Mouse (Mus musculus) retina, postnatal 7 days (tissue): ENCODE measurements around the gene Kdm6b.
"Not testable (repeated sequence)": the region's sequence is repeated elsewhere in the genome, so short reads cannot be mapped to it uniquely, and the experiment has no call there.

ENCODE experiments used
- DNase-seq: peaks from one replicate; pipeline ENCODE4 v3.0.0-alpha.2; 2012; ENCODE audit warnings: low read depth, low spot score

Gene Kdm6b

GRCm38 (mm10) chr11:69406282-69406681 lies 7.2 kb downstream of the Kdm6b start:
- DNase-seq, result no peak

- no peak for DNase-seq
Measured at GRCm38 (mm10) chr11:69405397-69406200, 7.9 kb downstream of the Kdm6b start.

GRCm38 (mm10) chr11:69404595-69405396 lies 8.7 kb downstream of the Kdm6b start:
- no peak for DNase-seq

GRCm38 (mm10) chr11:69403691-69404594 lies 9.5 kb downstream of the Kdm6b start:
- no peak for DNase-seq

- DNase-seq, result no peak
Measured at GRCm38 (mm10) chr11:69401987-69402386, 11.5 kb downstream of the Kdm6b start.

- DNase-seq, result peak; percentile 91
Measured at GRCm38 (mm10) chr11:69401210-69401637, 12.3 kb downstream of the Kdm6b start.

GRCm38 (mm10) chr11:69400083-69400850 lies 13.2 kb downstream of the Kdm6b start:
- no peak for DNase-seq

GRCm38 (mm10) chr11:69399201-69400082 lies 14.0 kb downstream of the Kdm6b start:
- no peak for DNase-seq

GRCm38 (mm10) chr11:69398486-69399200 lies 14.8 kb downstream of the Kdm6b start:
- DNase-seq, result no peak

GRCm38 (mm10) chr11:69398059-69398458 lies 15.4 kb downstream of the Kdm6b start, which contains the start of gene Tmem88:
TSS of gene Tmem88 (minus strand) at chr11:69398234.
- no peak for DNase-seq

- no peak for DNase-seq
Measured at GRCm38 (mm10) chr11:69397581-69398057, 15.9 kb downstream of the Kdm6b start.

- no peak for DNase-seq
Measured at GRCm38 (mm10) chr11:69396772-69397171, 16.7 kb downstream of the Kdm6b start.

GRCm38 (mm10) chr11:69395634-69396373 lies 17.7 kb downstream of the Kdm6b start:
- peak; percentile 98 for DNase-seq

GRCm38 (mm10) chr11:69395235-69395633 lies 18.2 kb downstream of the Kdm6b start, which contains the start of the genes Naa38 and Cyb5d1:
TSS of gene Naa38 (plus strand) at chr11:69395487.
TSS of gene Cyb5d1 (minus strand) at chr11:69395631.
- DNase-seq, result peak; percentile 83

- DNase-seq, result not testable (repeated sequence)
Measured at GRCm38 (mm10) chr11:69394591-69395167, 18.8 kb downstream of the Kdm6b start.

- peak; percentile 71 for DNase-seq
Measured at GRCm38 (mm10) chr11:69390400-69391034, 23.0 kb downstream of the Kdm6b start.
